Mouse (Mus musculus) C2C12 (cell line): ENCODE data around the gene Cryba4. TPM values are rescaled to one million over a fixed set of nuclear protein-coding genes. Genes with fewer than 3 reads are reported as not detected.

Experiments
- H3K27me3 ChIP-seq: one replicate; pipeline ENCODE4 v1.6.1; 2011; ENCODE audit not compliant: control insufficient read depth, insufficient read depth, insufficient read length
- H3K36me3 ChIP-seq: one replicate; pipeline ENCODE4 v1.6.1; 2011; ENCODE audit not compliant: control insufficient read depth, insufficient read depth
- H3K4me3 ChIP-seq: one replicate; pipeline ENCODE4 v1.5.1; 2011; ENCODE audit warnings: mild to moderate bottlenecking, control low read depth; ENCODE audit not compliant: poor library complexity, insufficient read depth, severe bottlenecking
- H3K79me2 ChIP-seq: one replicate; pipeline ENCODE4 v1.6.1; 2011; ENCODE audit not compliant: control insufficient read depth, insufficient read depth
- H3K79me3 ChIP-seq: one replicate; pipeline ENCODE4 v1.6.1; 2011; ENCODE audit warnings: low read depth, control low read depth
- H3ac ChIP-seq: one replicate; pipeline ENCODE3; 2011; ENCODE audit warnings: low read depth; ENCODE audit not compliant: control insufficient read depth, insufficient read length
- CEBPB ChIP-seq: IDR thresholded peaks from one replicate; pipeline ENCODE4 v1.6.1; 2011; ENCODE audit warnings: low read depth, mild to moderate bottlenecking, control low read depth, moderate library complexity
- CTCF ChIP-seq: IDR thresholded peaks from one replicate; pipeline ENCODE4 v1.5.1; 2011; ENCODE audit not compliant: control insufficient read depth, insufficient read depth, insufficient read length
- FOSL1 ChIP-seq: IDR thresholded peaks from one replicate; pipeline ENCODE4 v1.8.0; 2011; ENCODE audit warnings: mild to moderate bottlenecking, low read length; ENCODE audit not compliant: poor library complexity, insufficient read depth, severe bottlenecking
- MAX ChIP-seq: IDR thresholded peaks from one replicate; pipeline ENCODE4 v1.6.1; 2011; ENCODE audit warnings: mild to moderate bottlenecking, control low read depth
- MYOD1 ChIP-seq: IDR thresholded peaks from one replicate; pipeline ENCODE4 v1.6.1; 2011; ENCODE audit warnings: low read depth; ENCODE audit not compliant: control insufficient read depth, insufficient read length
- MYOG ChIP-seq: IDR thresholded peaks from one replicate; pipeline ENCODE4 v1.6.1; 2011; ENCODE audit not compliant: control insufficient read depth, insufficient read length; ENCODE audit errors: extremely low read depth
- USF1 ChIP-seq: IDR thresholded peaks from one replicate; pipeline ENCODE4 v1.6.1; 2011; ENCODE audit warnings: low read depth, mild to moderate bottlenecking, control low read depth, moderate library complexity
- polyA plus RNA-seq: library from polyadenylated mRNA; unstranded; fragments of >200 nt; fragmentation: generic; extraction: Trizol; gene quantifications from one replicate; pipeline ENCODE4 v1.2.1, GENCODE M21; 2012; ENCODE audit warnings: missing spikeins

Cryba4 gene
- polyA plus RNA-seq, 1 experiment: 1.9 TPM

DNA sequence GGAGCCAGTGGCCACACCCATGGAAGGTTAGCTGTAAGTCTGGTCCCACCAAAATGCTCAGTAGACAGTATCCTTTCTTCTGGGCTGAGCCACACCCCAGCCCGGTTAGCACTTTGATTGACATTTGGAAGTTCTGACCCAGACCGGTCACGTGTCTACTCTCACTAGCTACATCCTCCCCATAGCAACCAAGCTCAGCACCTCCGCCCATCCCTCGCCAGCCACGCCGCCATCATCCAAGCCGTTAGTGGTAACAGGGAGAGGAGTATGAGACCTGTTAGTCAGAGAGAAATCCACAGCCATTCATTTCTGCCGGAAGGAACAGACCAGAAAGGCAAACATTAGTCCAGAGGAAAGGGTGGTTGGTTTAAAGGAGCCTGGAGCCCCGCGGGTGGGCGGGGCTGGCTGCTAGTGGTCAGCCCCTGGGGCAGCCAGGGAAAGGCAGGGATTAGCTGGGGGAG, 37.0 kb downstream of the Cryba4 start:
- Histone ChIP-seq H3K36me3 (no peaks in the 10 kb centered on the region), H3K27me3 (peaks cover 4% of the 10 kb centered on the region), H3K79me3 (no peaks in the 10 kb centered on the region), H3ac (no peak overlapping the region), H3K4me3 (no peak overlapping the region), H3K79me2 (no peaks in the 10 kb centered on the region)
- no peak for TF ChIP-seq CTCF
- TF ChIP-seq MYOG: no peak
- no peak for TF ChIP-seq CEBPB
- TF ChIP-seq FOSL1: no peak
- no peak for TF ChIP-seq MYOD1
- no peak for TF ChIP-seq MAX
- TF ChIP-seq USF1: no peak

GRCm38 (mm10) chr5:112214419-112214818, 37.9 kb downstream of the Cryba4 start:
- no peaks in the 10 kb centered on the region for H3K36me3 ChIP-seq
- H3K79me2 ChIP-seq: no peaks in the 10 kb centered on the region
- H3K27me3 ChIP-seq: peaks cover 4% of the 10 kb centered on the region
- H3K4me3 ChIP-seq: no peak overlapping the region
- H3K79me3 ChIP-seq: no peaks in the 10 kb centered on the region
- H3ac ChIP-seq: no peak overlapping the region
- no peak for TF ChIP-seq MAX
- TF ChIP-seq CTCF: peak; percentile 61

- Histone ChIP-seq H3K79me2 (no peaks in the 10 kb centered on the region), H3ac (no peak overlapping the region), H3K4me3 (no peak overlapping the region), H3K79me3 (no peaks in the 10 kb centered on the region), H3K27me3 (peaks cover 4% of the 10 kb centered on the region), H3K36me3 (no peaks in the 10 kb centered on the region)
- TF ChIP-seq CEBPB: no peak
- TF ChIP-seq CTCF: no peak
- TF ChIP-seq FOSL1: no peak
- no peak for TF ChIP-seq MAX
- no peak for TF ChIP-seq MYOG
- TF ChIP-seq MYOD1: no peak
- no peak for TF ChIP-seq USF1
Observed at GRCm38 (mm10) chr5:112213331-112214240, 38.7 kb downstream of the Cryba4 start.

DNA sequence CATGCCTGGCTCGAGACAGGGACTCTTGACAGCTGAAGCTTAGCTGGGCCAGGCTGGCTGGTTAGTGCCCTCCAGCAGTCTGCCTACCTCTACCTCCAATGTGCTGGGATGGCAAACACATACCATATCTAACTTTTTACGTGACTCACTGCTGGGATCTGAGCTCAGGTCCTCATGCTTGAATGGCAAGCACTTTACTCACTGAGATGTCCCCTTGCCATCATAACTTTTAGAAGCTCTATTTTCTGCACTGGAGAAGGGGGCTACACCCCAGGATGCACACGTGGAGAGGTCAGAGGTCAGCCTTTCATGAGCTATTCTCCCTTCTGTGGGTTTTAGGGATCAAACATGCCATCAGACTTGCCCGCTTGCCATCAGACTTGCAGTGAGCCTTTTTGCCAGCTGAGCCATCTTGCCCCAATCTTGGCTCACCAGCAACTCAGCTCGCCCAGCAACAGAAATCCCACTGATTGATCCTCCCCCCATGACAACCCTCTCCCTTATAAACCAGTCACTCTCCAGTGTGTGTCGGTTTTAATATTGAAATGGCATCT, 39.5 kb downstream of the Cryba4 start:
- TF ChIP-seq CTCF (no peak), FOSL1 (no peak), MYOG (no peak), CEBPB (no peak), MAX (no peak), MYOD1 (no peak), USF1 (no peak)
- H3K4me3 ChIP-seq: no peak overlapping the region
- H3K79me2 ChIP-seq: no peaks in the 10 kb centered on the region
- no peak overlapping the region for H3ac ChIP-seq
- H3K27me3 ChIP-seq: peaks cover 4% of the 10 kb centered on the region
- H3K36me3 ChIP-seq: no peaks in the 10 kb centered on the region
- H3K79me3 ChIP-seq: no peaks in the 10 kb centered on the region

DNA sequence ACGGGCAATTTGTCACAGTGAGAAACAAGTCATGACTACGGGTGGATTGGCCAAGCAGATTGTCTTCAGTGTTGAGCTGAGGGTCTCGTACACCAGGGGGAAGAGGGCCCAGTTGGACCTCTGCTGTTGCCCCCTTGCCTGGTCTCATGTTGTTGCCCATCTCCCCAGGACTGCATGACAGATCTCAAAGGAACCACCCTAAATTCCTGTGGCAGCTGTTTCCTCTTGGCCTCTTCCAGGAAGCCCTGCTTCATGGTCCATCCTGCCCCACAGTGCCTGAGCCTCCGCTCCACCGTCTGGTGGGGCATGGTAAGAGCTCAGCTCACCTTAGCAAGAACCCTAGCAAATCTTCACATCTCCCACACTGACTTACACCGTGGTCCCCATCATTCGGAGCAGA, 40.4 kb downstream of the Cryba4 start:
- Histone ChIP-seq H3K79me3 (no peaks in the 10 kb centered on the region), H3K36me3 (no peaks in the 10 kb centered on the region), H3K4me3 (no peak overlapping the region), H3ac (no peak overlapping the region), H3K79me2 (no peaks in the 10 kb centered on the region), H3K27me3 (peaks cover 8% of the 10 kb centered on the region)
- TF ChIP-seq MYOG (no peak), MYOD1 (no peak), FOSL1 (no peak)
